Mouse (Mus musculus) liver, adult (tissue): ENCODE results near the gene Rce1.

Experiments
- GATA4 ChIP-seq: IDR thresholded peaks from 2 replicates; pipeline ENCODE4 v1.6.1; 2014; ENCODE audit warnings: mild to moderate bottlenecking, low read length; ENCODE audit not compliant: insufficient replicate concordance

The Rce1 gene

DNA sequence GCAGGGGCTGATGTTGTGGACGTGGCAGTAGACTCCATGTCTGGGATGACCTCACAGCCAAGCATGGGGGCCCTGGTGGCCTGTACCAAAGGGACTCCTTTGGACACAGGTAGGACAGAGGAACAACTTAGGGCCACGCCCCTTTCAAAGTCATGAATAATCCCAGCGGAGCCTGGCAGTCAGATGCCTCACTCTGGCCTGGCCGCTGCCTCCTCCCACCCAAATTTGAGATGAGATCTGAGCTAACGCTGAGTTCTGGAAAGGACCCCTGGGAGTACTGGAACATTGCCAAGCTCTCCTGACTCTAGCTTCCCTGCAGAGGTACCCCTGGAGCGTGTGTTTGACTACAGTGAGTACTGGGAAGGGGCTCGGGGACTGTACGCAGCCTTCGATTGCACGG is 6.0 kb downstream of the Rce1 start:
- TF ChIP-seq GATA4 = no peak

DNA sequence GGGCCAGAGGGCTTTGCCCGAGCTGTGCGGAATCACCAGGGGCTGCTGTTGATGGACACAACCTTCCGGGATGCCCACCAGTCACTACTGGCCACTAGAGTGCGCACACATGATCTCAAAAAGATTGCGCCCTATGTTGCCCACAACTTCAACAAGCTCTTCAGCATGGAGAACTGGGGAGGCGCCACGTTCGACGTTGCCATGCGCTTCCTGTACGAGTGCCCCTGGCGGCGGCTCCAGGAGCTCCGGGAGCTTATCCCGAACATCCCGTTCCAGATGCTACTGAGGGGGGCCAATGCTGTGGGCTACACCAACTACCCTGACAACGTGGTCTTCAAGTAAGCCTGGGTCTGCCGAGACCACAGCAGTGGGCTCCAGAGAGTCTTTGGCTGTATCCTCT is 7.3 kb downstream of the Rce1 start:
- no peak for TF ChIP-seq GATA4

DNA sequence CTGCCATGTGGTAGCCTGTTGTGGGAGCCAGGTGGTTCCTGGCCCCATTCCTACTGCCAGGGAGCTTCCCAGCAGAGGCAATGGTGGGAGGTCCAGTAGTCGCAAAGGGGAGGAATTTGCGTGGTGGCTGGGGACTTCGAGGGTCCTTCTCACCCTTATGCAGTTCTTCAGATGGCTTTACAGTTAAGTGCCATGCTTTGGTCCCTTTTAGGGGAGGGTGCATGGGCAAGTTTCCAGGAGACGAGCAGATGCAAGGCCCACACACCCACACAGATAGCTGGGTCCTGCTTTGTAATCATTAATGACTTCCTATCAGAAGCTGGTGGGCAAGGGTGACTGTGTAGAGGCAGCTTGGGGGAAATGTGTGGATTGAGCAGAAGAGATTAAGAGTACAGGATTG is 8.9 kb downstream of the Rce1 start:
- TF ChIP-seq GATA4 = no peak

DNA sequence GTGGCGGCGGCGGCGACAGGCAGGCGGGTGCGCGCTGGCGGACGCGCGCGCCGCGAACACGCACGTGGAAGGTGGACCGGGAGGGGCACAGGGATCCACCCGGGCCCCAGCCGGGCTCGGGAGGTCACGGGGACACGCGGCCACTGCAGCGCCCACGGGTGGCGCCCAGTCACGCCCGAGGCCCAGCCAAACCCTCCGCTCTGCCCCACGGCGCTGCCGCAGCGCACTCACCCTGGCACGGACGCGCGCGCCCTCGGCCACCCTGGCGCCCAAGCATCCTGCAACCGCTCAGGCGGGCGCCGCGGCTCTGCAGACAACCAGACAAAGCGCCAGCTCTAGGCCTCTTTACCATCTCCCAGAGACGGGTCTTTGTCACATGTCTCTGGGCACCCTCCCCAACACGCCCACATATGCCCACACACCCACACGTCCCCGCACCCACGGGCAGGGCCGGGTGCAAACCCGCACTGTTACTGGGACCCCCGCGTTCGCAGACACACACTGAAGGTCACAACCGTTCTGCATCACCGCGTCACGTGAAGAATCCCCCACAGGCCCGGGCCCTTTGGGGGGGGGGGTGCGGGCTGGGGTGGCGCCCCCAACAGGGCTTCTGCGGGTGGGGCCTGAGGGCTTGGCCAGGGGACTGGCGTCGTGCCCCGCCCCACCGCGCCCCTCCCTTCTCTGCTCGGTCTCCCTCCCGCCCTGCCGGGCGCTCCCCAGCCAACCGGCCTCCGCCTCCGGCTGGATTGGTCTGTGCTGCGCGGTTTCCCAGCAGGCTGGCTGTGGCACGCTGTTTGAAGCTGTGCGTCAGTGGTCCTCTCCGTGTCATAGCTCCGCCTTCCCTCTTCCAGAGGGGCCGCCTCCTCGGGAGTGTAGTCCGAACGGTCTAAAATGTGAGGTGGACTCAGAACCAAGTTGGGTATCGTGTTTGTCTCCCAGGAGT is 10.0 kb downstream of the Rce1 start, which contains the start of gene Lrfn4:
Lrfn4 (minus strand) TSS at position 517 of the 943 bp plus-strand sequence.
- TF ChIP-seq GATA4 = no peak

DNA sequence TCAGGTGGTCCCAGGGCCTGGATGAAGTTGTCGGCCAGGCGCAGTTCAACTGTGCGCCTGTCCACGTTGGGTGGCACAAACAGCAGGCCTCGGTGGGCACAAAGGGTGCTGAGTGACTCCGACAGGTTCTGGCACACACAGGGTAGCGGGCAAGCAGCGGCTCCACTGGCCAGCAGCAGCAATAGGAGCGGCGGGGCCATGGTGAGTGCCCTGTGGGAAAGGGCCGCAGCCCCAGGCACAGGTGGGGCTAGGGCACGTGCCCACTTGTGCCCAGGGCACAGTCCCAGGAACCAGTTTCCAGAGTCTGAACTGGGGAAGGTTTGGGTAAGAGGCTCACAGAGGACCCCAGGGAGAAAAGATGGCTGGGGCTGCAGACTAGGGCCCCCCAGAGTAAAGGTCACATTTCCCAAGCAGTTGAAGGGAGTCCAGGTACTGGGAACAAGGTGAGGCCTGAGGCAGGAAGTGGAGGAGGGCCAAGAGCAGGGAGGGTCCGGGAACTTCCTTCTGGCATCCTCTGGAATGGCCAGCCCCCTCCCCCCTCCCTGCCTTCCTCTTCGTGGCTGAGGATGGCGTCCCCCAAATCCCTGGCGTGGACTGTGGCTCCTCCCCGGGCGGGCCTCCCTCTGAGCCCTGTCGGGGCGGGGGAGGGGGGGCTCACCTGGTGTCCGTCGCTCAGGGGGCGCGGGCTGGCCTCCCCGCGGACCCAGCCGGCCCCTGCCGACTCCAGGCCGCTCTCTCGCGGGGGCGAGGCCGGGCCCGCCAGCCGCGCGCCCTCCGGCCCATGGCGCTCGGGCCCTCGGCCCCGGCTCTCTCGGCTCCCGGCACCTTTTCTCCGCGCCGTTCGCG is 10.9 kb downstream of the Rce1 start:
- no peak for TF ChIP-seq GATA4

DNA sequence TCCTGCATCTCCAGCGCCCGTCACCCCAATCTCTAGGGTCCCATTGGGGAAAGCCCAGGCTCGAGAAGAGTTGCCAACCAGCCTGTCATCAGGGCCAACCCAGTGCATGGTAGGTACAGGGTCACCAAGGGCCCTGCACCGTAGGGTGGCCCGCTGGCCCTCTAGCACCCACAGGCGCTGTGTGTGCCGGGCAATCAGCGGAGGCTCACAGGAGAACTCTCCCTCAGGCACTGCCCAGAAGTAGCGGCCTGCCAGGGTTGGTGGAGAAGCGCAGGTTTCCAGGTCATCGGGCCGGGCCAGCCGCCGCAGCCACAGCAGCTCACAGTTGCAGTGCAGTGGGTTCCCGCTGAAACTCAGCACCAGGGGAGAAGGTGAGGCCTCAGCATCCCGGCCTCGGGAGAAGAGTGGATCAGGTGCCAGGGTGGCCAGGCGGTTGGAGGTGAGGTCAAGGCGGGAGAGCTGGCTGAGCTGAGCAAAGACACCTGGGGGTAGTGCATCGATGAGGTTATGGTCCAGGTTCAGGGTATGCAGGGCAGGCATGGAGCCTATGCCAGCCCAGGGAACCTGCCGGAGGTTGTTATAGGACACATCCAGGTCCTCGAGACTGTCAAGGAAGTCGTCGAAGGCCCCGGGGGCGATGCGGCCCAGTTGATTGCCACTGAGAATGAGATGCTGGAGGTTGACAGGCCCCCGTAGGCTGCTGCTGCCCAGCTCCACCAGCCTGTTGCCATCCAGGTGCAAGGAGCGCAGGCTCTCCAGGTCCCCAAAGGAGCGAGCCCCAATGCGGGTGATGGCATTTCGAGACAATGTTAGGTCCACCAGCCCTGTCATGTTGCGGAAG is 11.8 kb downstream of the Rce1 start:
- no peak for TF ChIP-seq GATA4

DNA sequence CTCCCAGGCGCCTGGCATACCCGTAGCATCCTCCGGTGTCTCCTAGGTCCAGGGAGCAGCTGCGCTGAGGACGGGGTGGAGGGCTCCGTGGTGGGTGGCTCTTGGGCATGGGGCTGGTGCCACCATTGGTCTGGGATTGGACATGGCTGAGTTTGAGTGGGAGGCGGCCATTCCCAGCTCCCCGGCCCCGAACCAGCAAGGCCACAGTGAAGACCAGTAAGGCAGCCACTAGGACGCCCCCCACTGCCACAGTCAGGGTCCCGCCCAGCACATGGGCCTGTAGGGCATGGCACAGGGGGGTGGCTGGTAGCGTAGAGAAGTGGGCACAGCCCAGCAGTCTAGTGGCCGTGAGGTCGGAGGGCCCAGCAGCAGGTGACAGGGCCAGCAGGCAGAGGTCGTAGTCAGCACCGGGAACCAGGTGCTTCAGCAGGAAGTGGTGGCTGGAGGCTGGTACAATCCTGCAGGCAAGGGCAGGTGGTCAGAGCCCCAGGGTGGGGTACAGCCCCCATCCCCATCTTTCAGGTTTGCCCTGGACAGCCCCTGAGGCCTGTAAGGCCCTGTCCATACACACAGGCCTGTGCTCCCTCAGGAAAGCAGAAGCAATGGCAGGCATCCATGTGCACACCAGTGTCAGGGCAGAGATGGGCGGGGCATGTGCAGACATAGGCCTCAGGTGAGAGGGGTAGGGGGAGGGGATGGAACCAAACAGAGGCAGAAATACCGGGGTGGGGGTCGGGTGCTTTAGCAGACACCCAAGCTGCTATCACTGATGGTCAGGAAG is 13.1 kb downstream of the Rce1 start:
- no peak for TF ChIP-seq GATA4

DNA sequence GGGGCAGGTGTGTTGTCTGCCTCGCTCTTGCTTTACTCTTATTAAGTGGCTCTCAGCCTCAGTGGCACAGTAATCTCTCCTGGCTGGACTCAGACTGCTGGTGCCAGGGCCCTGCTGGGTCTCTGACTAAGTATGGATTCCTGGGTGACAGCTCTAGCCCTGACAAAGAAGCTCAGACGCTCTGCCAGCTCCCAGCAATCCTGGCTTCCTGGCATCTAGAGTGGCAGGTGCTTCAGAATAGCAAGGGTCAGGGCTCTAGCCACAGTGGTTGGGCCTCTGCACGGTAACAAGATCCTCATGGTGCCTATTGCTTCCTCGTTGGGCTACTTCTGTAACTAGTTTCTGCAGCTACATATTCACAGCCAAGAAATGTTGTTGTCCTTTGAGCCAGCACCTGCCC is 15.3 kb downstream of the Rce1 start:
- no peak for TF ChIP-seq GATA4

DNA sequence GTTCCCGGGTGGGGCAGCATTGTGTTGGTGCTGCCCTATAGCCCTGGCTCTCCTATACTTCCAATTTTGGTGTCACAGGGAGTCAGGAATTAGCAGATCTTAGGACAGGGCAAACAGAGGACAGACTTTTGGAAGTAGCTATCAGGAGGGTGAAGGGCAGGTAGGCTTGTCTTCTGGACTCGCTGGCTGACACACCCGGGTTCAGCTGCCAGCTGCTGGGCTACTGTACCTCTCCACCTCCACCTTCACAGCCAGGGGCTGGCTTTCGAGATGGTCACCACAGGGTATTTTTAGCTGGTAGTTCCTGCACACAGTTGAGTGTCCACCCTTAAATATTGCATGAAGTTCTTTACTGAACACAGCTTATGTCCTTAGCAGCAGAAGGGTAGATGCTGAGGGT is 16.9 kb downstream of the Rce1 start:
- TF ChIP-seq GATA4 = no peak

DNA sequence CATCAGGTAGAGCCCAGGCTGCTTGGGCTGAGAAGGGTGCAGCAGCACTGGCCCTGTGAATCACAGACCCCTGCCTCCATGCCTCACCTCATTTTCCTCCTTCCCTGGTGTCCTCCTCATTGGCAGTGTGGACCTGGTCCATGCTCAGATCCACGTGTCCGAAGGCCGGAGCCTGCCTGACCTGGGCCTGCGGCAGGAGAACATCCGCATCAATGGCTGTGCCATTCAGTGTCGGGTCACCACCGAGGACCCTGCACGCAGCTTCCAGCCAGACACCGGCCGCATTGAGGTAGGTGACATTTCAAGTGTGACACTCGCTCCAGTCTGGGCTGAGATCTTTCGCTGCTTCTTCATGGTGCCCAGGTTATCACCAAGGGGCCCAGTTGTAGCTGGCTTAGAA is 18.0 kb downstream of the Rce1 start:
- no peak for TF ChIP-seq GATA4

DNA sequence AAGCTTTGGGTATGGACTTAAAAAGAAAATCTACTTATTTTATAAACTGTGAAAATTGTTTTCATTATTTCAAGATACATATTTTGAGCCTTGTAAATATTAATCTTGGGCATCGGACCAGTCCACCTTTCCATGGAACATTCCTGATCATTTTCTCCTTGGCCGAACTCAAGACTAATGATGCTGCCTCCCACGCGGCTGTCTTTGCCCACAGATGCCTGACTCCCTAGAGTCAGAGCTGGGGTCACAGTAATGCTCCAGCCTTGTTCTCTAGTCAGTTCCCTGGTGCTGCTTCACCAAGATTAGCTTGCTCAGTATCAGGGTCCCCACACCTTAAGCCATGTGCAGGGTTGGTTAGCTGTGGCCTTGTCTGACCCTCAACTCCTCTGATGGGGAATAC is 19.8 kb downstream of the Rce1 start:
- no peak for TF ChIP-seq GATA4

DNA sequence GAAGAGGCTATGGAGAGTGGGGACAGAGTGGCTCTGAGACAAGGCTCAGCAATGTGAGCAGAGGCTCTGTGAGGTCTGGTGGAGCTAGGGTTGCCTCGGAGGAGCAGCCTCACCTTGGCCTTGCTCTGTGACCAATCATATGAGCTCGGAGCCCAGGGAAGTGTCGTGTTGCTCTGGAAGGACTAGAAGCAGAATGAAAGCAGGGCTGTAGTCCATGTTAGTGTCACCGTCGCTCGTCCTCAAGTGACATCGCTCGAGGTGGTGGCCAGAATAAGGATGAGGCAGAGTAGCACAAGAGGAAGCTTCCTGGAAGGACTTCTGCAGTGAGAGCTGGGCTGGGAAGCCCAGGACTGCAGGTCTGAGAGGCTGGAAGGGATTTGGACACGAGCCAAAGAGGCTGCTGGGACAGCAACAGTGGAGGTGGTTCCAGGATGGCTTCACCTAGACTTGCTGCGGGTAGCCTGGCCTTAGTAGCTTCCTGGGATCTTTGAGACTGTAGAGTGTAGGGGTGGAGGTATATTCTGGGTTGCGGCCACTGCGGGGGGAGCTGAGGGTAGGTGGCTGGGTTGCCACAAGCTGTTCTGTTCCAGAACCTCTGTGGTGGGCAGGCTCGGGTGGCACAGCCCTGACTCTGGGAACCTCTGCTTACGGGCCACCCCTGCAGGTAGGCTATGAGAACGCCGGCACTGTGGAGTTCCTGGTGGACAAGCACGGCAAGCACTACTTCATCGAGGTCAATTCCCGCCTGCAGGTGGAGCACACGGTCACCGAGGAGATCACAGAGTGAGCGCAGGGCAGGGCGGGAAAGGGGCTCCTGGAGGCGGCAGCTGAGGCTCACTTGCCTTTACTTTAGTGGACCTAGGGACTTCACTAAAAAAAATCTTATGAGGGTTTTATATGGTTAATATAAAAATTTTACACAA is 21.4 kb downstream of the Rce1 start:
- no peak for TF ChIP-seq GATA4

DNA sequence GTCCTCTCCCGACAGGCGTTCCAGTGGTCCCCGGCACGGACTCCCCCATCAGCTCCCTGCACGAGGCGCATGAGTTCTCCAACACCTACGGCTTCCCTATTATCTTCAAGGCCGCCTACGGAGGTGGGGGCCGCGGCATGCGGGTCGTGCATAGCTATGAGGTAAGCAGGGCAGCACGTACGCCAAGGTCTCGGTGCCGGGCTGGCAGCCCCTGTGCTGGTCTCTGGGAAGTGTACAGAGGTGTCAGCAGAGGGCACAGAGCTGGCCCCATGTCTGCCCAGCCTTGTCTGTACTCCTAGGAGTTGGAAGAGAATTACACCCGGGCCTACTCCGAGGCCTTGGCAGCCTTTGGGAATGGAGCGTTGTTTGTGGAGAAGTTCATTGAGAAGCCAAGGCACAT is 23.0 kb downstream of the Rce1 start:
- no peak for TF ChIP-seq GATA4

DNA sequence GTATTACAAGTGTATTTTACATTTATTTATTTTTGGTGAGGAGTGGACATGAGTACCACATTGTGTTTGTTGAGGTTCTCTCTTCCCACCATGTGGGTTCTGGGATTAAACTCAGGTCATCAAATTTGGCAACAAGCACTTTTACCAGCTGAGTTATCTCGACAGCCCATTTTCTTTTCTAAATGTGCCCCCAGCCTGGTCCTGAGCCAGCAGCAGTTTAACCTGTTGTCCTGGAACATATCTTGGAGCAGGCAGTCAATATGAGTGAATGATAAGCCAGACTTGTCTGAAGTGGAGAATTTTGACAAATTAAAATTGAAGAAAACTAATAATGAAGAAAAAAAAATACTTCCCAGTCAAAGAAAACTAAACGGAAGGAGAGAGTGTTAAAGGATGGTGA is 29.4 kb downstream of the Rce1 start:
- TF ChIP-seq GATA4 = no peak
